Mouse (Mus musculus) hindbrain, embryonic 13.5 days (tissue): Measurements from ENCODE around the gene Pappa2. TPM values are rescaled to one million over a fixed set of nuclear protein-coding genes. Genes with fewer than 3 reads are reported as not detected.

Source experiments
- ATAC-seq: fragments of 200-750 bp; cut with Nextera tagmentation; 2 replicates; pipeline ENCODE4 v1.8.0; 2017; ENCODE audit warnings: moderate TSS enrichment; ENCODE audit not compliant: low FRiP score
- H3K27ac ChIP-seq: fragments of 300-500 bp; sonication (generic); 2 replicates; pipeline ENCODE4 v1.5.1; 2015; ENCODE audit warnings: inconsistent platforms, mild to moderate bottlenecking, moderate library complexity
- H3K27me3 ChIP-seq: fragments of 300-500 bp; sonication (generic); 2 replicates; pipeline ENCODE4 v1.6.1; 2015; ENCODE audit warnings: mild to moderate bottlenecking, inconsistent platforms
- H3K36me3 ChIP-seq: fragments of 300-500 bp; sonication (generic); 2 replicates; pipeline ENCODE4 v1.6.1; 2015; ENCODE audit warnings: mild to moderate bottlenecking, inconsistent platforms
- H3K4me1 ChIP-seq: fragments of 300-500 bp; sonication (generic); replicated peaks from 2 replicates; pipeline ENCODE4 v1.6.1; 2015; ENCODE audit warnings: inconsistent platforms
- H3K4me2 ChIP-seq: fragments of 300-500 bp; sonication (generic); 2 replicates; pipeline ENCODE4 v1.6.1; 2015; ENCODE audit warnings: inconsistent platforms, mild to moderate bottlenecking, moderate library complexity
- H3K4me3 ChIP-seq: fragments of 300-500 bp; sonication (generic); 2 replicates; pipeline ENCODE4 v1.5.1; 2015; ENCODE audit warnings: mild to moderate bottlenecking, inconsistent platforms
- H3K9ac ChIP-seq: fragments of 300-500 bp; sonication (generic); 2 replicates; pipeline ENCODE4 v1.6.1; 2015; ENCODE audit warnings: mild to moderate bottlenecking, inconsistent platforms
- H3K9me3 ChIP-seq: fragments of 300-500 bp; sonication (generic); 2 replicates; pipeline ENCODE4 v1.6.1; 2016; ENCODE audit warnings: inconsistent platforms
- WGBS: fragments of 180-500 bp; shearing (Covaris S2); methylation state at CpG from one replicate; pipeline ENCODE4 v1.1.7; 2015; 5-methylcytosine and 5-hydroxymethylcytosine counted together
- polyA plus RNA-seq: library from polyadenylated mRNA; unstranded; fragments of >200 nt; fragmentation: Nextera tagmentation; extraction: Ambion mirVana; gene quantifications from 2 replicates; pipeline ENCODE4 v1.2.1, GENCODE M21; 2015

Gene Pappa2
- polyA plus RNA-seq, 1 experiment from 2014 or later: 0.66 TPM

DNA sequence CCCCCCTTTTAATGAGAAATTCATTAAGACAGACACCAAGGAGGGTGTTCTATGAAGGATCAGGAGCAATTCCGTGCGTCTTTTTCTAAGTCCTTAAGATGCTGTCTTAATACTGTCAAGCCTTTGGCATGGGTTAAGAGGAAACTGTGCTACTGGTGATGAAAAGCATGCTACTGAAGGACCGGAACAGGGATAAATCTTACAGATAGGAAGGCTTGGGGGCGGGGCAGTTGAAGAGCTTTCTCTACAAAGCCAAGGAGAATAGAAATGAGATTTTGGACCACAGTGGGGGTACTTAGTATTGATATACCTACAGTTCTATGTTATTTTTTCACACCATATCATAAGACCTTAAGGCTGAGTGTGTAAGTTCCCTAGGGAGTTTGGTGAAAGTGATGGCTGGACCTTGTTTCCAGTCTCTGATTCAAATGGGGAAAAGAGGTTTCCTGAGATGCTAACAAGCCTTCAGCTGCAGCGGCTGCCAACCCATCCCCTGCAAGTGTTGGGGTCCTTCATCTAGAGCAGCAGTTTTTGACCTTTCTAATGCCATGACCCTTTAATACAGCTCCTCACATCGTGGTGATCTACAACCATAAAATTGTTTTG is 240.0 kb downstream of the Pappa2 start:
- Histone ChIP-seq H3K9me3 (no peaks in the 10 kb centered on the region), H3K4me2 (no peak overlapping the region), H3K4me1 (no peaks in the 10 kb centered on the region), H3K36me3 (no peaks in the 10 kb centered on the region), H3K27me3 (no peaks in the 10 kb centered on the region), H3K27ac (no peak overlapping the region), H3K4me3 (no peak overlapping the region), H3K9ac (no peak overlapping the region)
- no peak for ATAC-seq
- WGBS: 86% methylated on average over 6 of the region's 6 CpGs

DNA sequence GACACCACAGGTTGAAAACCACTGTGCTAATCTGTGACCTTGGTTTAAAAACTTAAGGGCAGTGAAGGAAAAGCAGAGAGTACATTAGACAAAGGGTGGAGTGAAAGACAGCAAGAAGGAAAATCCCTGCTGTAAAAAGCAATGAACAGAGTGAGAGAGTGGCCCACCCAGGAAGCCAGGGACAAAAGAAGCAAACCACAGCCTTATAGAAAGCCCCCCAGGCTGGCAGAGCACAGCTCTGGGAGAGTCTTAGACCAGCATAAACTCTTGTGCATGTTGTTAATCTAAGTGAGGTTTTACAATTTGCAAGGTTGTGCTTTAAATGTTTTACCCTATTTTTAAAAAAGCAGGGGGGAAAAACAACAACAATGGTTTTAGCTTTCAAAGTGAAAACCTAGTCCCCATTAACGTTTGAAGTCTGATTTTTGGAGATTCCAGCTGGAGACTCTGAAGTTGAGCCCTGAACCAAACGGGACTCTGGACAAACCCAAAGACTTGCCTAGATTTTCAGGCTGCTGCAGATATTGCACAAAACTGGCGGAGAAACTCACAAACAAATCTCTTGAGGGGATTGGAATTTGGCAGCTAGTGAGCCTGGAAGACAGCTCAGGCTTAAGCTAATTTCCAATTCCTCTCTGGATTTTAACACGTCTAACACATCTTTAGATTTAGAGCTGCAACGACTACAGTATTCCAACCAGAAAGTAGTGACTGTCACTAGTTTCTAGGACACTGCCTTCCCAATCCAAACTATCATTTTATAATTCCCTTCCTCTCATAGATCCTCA is 241.0 kb downstream of the Pappa2 start:
- H3K9ac ChIP-seq: no peak overlapping the region
- H3K27ac ChIP-seq: no peak overlapping the region
- H3K4me3 ChIP-seq: no peak overlapping the region
- H3K9me3 ChIP-seq: no peaks in the 10 kb centered on the region
- ATAC-seq: no peak
- H3K27me3 ChIP-seq: no peaks in the 10 kb centered on the region
- H3K36me3 ChIP-seq: no peaks in the 10 kb centered on the region
- no peaks in the 10 kb centered on the region for H3K4me1 ChIP-seq
- H3K4me2 ChIP-seq: no peak overlapping the region
- 49% methylated on average over 5 of the region's 5 CpGs for WGBS

DNA sequence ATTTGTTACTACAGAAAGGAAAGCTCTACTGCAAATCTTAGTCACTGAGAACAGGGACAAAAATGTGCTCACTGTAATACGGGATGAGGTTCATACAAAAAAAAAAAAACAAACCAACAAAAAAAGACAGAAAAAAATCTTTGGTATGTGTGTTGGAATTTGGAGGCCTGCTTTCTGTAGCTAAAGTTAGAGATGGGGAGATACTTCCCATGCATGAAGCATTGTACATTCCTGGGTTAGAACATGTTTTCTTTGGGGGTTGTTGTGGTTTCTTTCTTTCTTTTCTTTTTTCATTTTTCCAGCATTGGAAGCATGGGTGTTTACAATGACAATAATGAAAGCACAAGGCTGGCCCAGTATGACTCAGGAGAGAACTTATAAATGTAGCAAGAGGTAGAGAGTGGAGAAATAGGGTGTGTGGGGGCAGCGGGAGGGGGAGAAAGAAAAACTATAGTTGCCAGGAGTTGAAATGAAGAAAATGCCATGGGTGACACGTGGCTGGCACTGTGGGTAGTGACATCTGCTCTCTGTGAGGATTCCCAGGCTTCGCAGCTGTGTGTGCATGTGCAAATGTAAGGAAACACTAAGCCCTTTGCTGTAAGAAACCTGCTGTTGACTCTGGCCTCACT is 247.3 kb downstream of the Pappa2 start:
- H3K4me2 ChIP-seq: no peak overlapping the region
- no peak overlapping the region for H3K9ac ChIP-seq
- H3K27me3 ChIP-seq: no peaks in the 10 kb centered on the region
- H3K4me1 ChIP-seq: no peaks in the 10 kb centered on the region
- no peak overlapping the region for H3K27ac ChIP-seq
- H3K9me3 ChIP-seq: no peaks in the 10 kb centered on the region
- no peak overlapping the region for H3K4me3 ChIP-seq
- no peak for ATAC-seq
- H3K36me3 ChIP-seq: no peaks in the 10 kb centered on the region
- WGBS: 77% methylated on average over 4 of the region's 4 CpGs

DNA sequence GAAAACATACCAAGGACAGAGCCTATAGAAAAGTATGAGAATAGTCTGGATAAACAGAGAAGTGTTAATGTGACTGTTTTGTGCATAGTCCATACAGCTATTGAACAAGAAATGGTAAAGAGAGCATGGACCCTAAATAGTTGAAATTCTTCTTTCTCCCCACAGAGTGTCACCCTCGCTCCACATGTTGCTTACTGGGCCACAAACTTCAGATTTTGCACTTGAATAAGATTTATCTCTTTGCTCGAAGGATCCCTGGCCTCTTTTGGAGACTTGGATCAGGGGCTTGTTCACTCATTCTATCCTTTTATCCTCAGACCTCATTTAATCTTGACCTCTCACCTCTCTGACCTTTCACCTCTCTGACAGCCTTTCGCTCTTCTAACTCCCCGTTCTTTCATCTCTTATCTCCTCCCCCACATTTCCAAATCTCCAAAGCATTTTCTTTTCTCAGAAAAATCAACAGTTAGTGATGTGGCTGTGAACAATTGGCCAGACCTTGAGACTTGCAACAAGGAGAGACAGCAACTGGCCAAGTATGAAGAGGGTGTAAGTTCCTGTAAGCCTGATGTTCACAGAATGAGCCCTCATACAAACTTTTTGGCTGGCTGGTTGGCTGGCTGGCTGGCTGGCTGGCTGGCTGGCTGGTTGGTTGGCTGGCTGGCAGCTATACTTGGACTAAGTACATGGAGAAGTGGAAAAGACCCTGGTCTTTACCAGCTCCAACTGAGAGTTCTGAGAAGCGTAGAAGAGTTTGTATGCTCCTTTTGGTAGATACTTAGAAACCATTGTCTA is 266.8 kb downstream of the Pappa2 start:
- WGBS: 41% methylated on average over 5 of the region's 5 CpGs
- Histone ChIP-seq H3K9ac (no peak overlapping the region), H3K4me2 (no peak overlapping the region), H3K27ac (no peak overlapping the region), H3K4me3 (no peak overlapping the region), H3K27me3 (no peaks in the 10 kb centered on the region), H3K9me3 (no peaks in the 10 kb centered on the region), H3K4me1 (no peaks in the 10 kb centered on the region), H3K36me3 (no peaks in the 10 kb centered on the region)
- no peak for ATAC-seq

DNA sequence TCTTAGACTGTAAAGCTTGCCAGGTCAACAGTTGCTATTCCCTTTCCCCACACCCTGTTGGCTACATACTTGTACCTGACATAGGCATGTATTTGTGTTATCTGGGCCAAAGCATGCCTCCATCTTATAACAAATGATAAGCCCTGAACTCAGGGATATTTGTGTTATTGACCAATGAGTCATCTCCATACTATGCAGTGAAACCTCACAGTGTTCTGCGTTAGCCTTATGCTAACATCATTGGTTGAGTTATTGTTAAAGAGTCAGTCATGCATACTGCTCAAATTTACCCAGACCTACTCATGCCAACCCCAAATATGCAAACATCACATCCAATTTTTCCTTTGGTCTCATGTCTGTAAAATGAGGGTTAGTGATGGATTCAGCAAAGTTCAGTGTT is 279.0 kb downstream of the Pappa2 start:
- H3K4me1 ChIP-seq: no peaks in the 10 kb centered on the region
- ATAC-seq: no peak
- 90% methylated on average over 1 of the region's 1 CpGs for WGBS
- no peaks in the 10 kb centered on the region for H3K9me3 ChIP-seq
- H3K9ac ChIP-seq: no peak overlapping the region
- no peak overlapping the region for H3K27ac ChIP-seq
- H3K27me3 ChIP-seq: no peaks in the 10 kb centered on the region
- H3K36me3 ChIP-seq: no peaks in the 10 kb centered on the region
- H3K4me2 ChIP-seq: no peak overlapping the region
- H3K4me3 ChIP-seq: no peak overlapping the region

DNA sequence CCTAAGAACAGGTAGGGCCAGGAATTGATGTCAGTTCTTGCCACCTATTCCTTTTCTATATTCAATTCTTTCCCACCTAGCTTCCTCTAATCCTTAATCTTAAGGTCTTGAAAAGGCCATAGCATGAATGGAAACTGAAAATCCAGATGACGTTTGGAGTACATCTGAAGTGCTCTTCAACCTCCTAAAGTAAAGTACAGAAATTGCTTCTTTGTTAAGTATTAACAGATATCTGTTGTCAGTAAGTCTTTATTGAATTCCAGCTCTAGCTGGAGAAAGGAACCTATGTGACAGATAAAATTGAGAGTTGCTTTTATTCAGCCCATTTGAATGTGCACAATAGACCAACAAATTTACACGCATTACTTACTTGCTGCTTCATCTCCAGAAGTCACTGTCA is 280.1 kb downstream of the Pappa2 start:
- ATAC-seq: no peak
- WGBS: 80% methylated on average over 2 of the region's 2 CpGs

DNA sequence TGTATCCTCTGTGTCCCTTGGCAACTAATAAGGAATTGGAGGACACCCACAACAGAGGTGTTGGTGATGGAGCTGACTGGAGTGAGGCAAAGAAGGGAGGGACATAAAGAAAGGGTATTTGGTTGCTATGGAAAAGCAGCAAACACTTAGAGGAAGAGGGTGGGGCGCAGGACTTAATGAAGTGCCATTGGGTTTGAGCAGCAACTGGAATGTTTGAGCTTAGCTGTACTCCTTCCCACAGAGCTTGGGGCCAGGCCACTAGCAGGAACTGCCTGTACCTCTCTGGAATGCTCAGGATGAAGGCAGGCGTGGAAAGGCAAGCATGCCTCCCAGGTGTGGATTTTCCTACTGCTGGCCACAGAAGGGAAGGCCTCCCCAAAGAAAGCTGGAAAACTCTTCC is 281.0 kb downstream of the Pappa2 start:
- Histone ChIP-seq H3K27ac (no peak overlapping the region), H3K4me1 (no peaks in the 10 kb centered on the region), H3K4me3 (no peak overlapping the region), H3K4me2 (no peak overlapping the region), H3K36me3 (no peaks in the 10 kb centered on the region), H3K9ac (no peak overlapping the region), H3K9me3 (no peaks in the 10 kb centered on the region), H3K27me3 (no peaks in the 10 kb centered on the region)
- WGBS: 76% methylated on average over 2 of the region's 2 CpGs
- no peak for ATAC-seq

More for the DNA sequence above, 280.1 kb downstream of the Pappa2 start:
- Histone ChIP-seq H3K4me1 (no peaks in the 10 kb centered on the region), H3K27ac (no peak overlapping the region), H3K27me3 (no peaks in the 10 kb centered on the region), H3K9me3 (no peaks in the 10 kb centered on the region), H3K4me3 (no peak overlapping the region), H3K9ac (no peak overlapping the region), H3K36me3 (no peaks in the 10 kb centered on the region), H3K4me2 (no peak overlapping the region)

DNA sequence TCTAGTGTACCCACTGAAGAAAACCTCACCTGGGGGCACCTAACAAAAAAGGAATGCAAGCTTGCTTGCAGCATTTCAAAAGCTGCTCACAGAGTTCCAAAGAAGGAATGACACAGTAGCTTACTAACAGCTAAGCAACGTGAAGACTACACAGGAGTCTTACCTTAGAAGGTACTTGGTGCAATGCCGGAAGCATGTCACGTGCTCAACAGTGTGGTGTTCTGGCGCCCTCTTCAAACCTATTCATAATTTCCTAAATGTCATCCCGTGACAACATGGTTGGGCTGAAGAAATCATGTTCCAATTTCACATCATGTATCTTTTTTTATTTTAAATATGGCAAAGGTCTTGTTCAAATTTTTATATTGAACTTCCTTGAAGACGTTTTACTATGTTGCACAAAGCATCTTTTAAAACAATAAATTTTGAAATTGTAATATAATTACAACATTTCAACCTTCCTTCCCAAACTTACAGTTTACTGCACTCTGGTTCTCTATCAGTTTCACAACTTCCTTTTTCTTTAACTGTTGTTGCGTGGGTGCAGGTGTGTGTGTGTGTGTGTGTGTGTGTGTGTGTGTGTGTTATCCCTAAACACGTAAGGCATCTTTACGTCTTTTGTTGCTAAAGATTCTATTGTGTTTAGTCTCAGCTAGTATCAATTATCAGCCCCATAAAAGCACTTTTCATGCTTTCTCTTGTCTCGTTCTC is 282.3 kb downstream of the Pappa2 start:
- Histone ChIP-seq H3K27ac (no peak overlapping the region), H3K9me3 (no peaks in the 10 kb centered on the region), H3K36me3 (no peaks in the 10 kb centered on the region), H3K27me3 (no peaks in the 10 kb centered on the region), H3K4me1 (no peaks in the 10 kb centered on the region), H3K9ac (no peak overlapping the region), H3K4me2 (no peak overlapping the region), H3K4me3 (no peak overlapping the region)
- ATAC-seq: no peak
- WGBS: 92% methylated on average over 10 of the region's 10 CpGs

DNA sequence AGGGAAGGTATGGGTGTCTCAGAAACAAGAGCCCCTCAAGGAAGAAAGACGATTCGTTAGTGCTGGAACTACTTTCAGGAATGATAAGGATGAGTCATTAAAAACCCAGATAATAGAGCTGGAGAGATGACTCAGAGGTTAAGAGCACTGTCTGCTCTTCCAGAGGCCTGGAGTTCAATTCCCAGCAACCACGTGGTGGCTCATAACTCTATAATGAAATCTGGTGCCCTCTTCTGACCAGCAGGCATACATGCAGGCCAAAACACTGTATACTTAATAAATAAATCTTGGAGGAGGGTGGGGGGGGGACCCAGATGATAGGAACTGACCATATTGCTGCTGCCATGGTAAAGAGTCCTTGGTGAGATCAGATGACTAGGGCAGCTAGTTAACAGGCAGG is 282.9 kb downstream of the Pappa2 start:
- H3K4me3 ChIP-seq: no peak overlapping the region

DNA sequence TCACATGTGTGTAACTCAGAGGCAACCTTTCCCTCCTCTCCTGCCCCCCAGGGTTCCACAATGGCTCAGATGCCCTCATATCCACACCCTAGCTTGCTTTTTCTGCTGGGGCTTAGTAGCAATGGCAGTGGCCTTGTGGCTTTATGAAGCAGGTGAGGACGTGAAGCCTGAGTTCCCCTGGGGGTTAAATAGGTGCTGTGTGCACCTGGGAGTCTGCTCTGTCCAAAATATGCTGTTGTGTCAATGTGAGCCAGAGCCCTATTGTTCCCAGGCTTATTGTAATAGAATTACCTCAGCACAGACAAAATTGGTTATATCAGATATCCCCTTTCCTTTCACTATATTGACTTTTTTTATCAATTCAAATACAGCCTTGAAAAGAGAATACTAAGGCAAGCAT is 292.6 kb downstream of the Pappa2 start:
- Histone ChIP-seq H3K27ac (no peak overlapping the region), H3K4me3 (no peak overlapping the region), H3K9ac (no peak overlapping the region), H3K4me1 (no peaks in the 10 kb centered on the region), H3K36me3 (peaks cover 69% of the 10 kb centered on the region), H3K9me3 (no peaks in the 10 kb centered on the region), H3K27me3 (no peaks in the 10 kb centered on the region), H3K4me2 (no peak overlapping the region)
- ATAC-seq: no peak
- 50% methylated on average over 1 of the region's 1 CpGs for WGBS

More for the DNA sequence above, 282.9 kb downstream of the Pappa2 start:
- ATAC-seq: no peak
- Histone ChIP-seq H3K9me3 (no peaks in the 10 kb centered on the region), H3K4me2 (no peak overlapping the region), H3K4me1 (no peaks in the 10 kb centered on the region), H3K27me3 (no peaks in the 10 kb centered on the region), H3K9ac (no peak overlapping the region), H3K36me3 (no peaks in the 10 kb centered on the region), H3K27ac (no peak overlapping the region)
- WGBS: 73% methylated on average over 3 of the region's 3 CpGs

DNA sequence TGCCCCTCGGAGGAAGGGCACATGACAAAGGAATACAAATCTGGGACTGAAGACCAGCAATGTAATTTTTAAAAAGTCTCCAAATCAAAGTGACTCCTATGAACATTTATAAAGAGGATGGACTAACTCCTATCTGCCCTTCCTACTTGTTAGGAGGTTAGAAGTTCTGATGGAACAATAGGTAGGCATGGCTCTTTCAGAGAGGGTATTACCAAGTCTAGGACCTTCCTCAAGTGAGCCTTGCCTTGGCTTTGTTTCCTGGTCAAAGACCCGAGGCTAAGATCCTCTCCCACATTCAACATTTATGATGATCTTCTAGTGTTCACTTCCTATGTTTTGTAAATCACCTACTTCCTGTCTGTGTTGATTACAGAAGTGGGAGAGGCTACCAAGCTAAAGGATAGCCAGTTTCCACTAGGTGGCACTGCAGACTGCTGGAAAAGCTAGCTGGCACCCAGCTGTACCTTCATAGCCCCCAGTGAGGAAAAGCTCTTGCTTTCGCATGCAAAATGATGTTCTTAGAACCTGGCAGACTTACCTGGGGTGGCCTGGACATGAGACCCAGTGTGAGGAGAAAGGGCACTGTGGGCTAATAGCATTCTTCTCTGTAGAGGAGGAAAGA is 310.2 kb downstream of the Pappa2 start:
- WGBS: 46% methylated on average over 3 of the region's 3 CpGs
- no peak overlapping the region for H3K4me2 ChIP-seq
- H3K4me3 ChIP-seq: no peak overlapping the region
- no peaks in the 10 kb centered on the region for H3K27me3 ChIP-seq
- H3K36me3 ChIP-seq: peaks cover 67% of the 10 kb centered on the region
- H3K27ac ChIP-seq: no peak overlapping the region
- no peak overlapping the region for H3K9ac ChIP-seq
- peak; percentile 61; the same call in 1 of the 2 replicates for ATAC-seq
- H3K4me1 ChIP-seq: no peaks in the 10 kb centered on the region
- H3K9me3 ChIP-seq: no peaks in the 10 kb centered on the region
